Mouse (Mus musculus) cerebellum, adult 2 months (tissue): Measurements from ENCODE around the gene Pdcd2. TPM values are rescaled to one million over a fixed set of nuclear protein-coding genes. Genes with fewer than 3 reads are reported as not detected.

ENCODE experiments used
- DNase-seq, 2 experiments: peaks; one replicate each; pipeline ENCODE4 v3.0.0; 2021
- H3K27ac ChIP-seq: fragments of 200-500 bp; 2 replicates; pipeline ENCODE4 v1.5.1; 2012; ENCODE audit warnings: low read length, control low read depth, inconsistent platforms; ENCODE audit not compliant: insufficient read depth
- H3K27me3 ChIP-seq: fragments of 200-500 bp; 2 replicates; pipeline ENCODE4 v1.6.1; 2012; ENCODE audit warnings: inconsistent platforms, mild to moderate bottlenecking, low read length, moderate library complexity; ENCODE audit not compliant: control insufficient read depth, insufficient read depth
- H3K4me1 ChIP-seq: fragments of 200-500 bp; 2 replicates; pipeline ENCODE4 v1.6.1; 2011; ENCODE audit warnings: low read length; ENCODE audit not compliant: control insufficient read depth, insufficient read depth
- H3K4me3 ChIP-seq: fragments of 200-500 bp; replicated peaks from 2 replicates; pipeline ENCODE3; 2011; ENCODE audit warnings: mild to moderate bottlenecking, low read depth, low read length, control low read depth; ENCODE audit not compliant: insufficient read depth
- CTCF ChIP-seq: fragments of 200-500 bp; IDR thresholded peaks from 2 replicates; pipeline ENCODE4 v1.5.1; 2011; ENCODE audit warnings: low read depth, mild to moderate bottlenecking, control low read depth, low read length, moderate library complexity, borderline replicate concordance; ENCODE audit not compliant: insufficient read depth
- POLR2A ChIP-seq: fragments of 200-500 bp; IDR thresholded peaks from 2 replicates; pipeline ENCODE4 v1.6.1; 2011; ENCODE audit warnings: low read length, control low read depth, borderline replicate concordance; ENCODE audit not compliant: insufficient read depth
- WGBS: fragments of 180-500 bp; shearing (Covaris S2); methylation state at CpG from one replicate; pipeline ENCODE4 v1.1.7; 2018; 5-methylcytosine and 5-hydroxymethylcytosine counted together
- polyA plus RNA-seq: library from polyadenylated mRNA; depleted of rRNA; stranded (reverse); fragments of >200 nt; gene quantifications from 2 replicates; pipeline ENCODE4 v1.2.3, GENCODE M21; 2012

Pdcd2 gene
- polyA plus RNA-seq, 1 experiment, result 26.3 TPM

- H3K4me1 ChIP-seq, result no peaks in the 10 kb centered on the region
- H3K4me3 ChIP-seq, result no peak overlapping the region
- WGBS, result 27% methylated on average over 4 of the region's 4 CpGs
- H3K27me3 ChIP-seq, result no peaks in the 10 kb centered on the region
- TF ChIP-seq POLR2A (no peak), CTCF (no peak)
- H3K27ac ChIP-seq, result no peak overlapping the region
- DNase-seq, result no peak
Observed at GRCm38 (mm10) chr17:15540309-15540708, 13.2 kb upstream of the Pdcd2 start.

DNA sequence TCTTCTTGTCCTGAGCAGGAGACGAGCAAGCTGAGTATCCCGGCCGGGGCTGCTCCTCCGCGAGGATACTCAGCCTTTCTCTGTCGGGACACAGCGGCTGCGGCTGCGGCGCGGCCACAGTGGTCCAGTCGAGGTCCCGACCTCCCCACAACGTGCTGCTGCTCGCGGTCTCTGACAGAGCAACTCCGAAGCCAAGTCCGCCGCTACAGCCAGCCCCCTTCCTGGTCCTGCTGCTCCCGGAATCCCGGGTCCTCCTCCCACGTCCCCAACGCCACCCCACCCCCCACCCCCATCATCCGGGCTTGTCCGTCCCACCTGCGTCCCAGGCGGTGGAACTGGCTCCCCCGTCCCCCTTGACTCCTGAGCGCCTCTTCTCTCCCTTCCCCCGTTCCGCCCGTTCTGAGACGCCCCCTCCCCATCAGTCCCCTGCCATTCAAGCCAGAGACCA is 9.4 kb upstream of the Pdcd2 start:
- peak overlapping the region; percentile 30 for H3K4me3 ChIP-seq
- 2% methylated on average over 33 of the region's 33 CpGs for WGBS
- no peaks in the 10 kb centered on the region for H3K4me1 ChIP-seq
- TF ChIP-seq POLR2A (no peak), CTCF (no peak)
- peak; percentile 27 to 32 for DNase-seq
- no peak overlapping the region for H3K27ac ChIP-seq
- no peaks in the 10 kb centered on the region for H3K27me3 ChIP-seq

DNA sequence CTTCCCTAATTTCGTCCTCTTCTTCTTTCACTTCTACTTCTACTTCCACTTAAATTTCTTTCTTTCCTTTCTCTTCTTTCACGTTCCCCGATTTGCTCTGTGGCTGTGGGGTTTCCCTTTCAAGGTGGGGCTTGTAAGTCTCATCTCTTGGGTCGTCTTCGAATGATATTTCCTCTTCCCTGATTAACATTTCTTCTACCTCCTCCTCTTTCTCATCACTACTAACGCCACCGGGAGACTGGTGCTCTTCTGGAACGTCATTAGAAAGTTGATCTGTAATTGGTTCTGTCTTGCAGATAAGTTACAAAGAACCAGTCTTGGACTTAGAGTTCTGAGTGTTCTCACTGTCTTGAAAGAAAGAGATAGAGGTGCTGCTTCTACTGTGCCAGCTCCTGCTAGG is 8.8 kb upstream of the Pdcd2 start:
- Histone ChIP-seq H3K27me3 (no peaks in the 10 kb centered on the region), H3K4me3 (peak overlapping the region; percentile 30), H3K4me1 (no peaks in the 10 kb centered on the region), H3K27ac (no peak overlapping the region)
- WGBS, result 25% methylated on average over 8 of the region's 8 CpGs
- no peak for DNase-seq
- TF ChIP-seq CTCF, result no peak
- no peak for TF ChIP-seq POLR2A

DNA sequence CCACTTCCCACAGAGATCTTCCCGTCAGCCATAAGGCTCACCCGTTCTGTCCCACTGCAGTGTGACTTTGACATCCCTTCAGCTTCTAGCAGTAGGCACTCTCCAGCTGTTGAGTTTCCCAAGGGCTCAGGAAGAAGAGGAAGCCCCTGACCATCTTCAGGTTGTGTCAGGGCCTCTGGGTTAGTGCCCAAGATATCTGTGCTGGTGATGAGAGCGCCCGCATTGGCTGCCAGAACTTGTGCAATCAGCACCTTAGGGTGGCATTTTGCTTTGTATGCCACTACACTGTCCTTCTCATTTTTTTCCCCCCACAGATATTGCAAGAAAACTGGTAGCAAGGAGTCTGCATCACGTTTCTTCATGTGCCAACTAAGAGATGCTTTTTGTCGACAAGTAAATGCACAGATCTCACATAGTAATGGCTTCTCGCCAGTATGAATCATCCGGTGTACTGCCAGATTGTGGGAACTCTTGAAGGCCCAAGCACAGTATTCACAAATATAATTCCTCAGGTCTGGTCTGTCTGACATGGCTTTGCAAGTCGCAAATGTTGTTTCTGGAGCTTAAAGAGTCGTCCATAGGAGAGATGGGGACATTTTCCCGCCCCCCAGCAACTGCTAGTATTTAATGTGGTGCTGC is 8.2 kb upstream of the Pdcd2 start:
- DNase-seq, result peak; percentile 32 to 73
- H3K4me1 ChIP-seq, result no peaks in the 10 kb centered on the region
- H3K27me3 ChIP-seq, result no peaks in the 10 kb centered on the region
- H3K27ac ChIP-seq, result no peak overlapping the region
- 53% methylated on average over 11 of the region's 11 CpGs for WGBS
- no peak for TF ChIP-seq POLR2A
- no peak for TF ChIP-seq CTCF
- H3K4me3 ChIP-seq, result no peak overlapping the region

DNA sequence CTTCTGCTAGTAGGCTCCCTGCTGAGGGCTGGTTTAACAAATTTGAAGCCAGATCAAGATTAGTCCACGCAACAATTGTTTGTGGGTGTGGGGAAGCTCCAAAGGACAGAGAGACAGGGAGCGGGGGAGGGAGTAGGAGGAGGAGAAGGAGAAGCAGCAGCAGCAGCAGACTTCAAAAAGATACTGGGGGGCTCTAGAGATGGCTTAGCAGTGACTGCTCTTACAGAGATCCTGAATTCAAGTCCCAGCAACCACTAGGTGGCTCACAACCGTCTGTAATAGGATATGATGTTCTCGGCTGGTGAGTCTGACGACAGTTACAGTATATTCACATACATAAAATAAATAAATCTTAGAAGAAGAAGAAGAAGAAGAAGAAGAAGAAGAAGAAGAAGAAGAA is 3.0 kb upstream of the Pdcd2 start:
- H3K4me1 ChIP-seq, result peaks cover 3% of the 10 kb centered on the region
- WGBS, result 5% methylated on average over 5 of the region's 5 CpGs
- H3K27ac ChIP-seq, result no peak overlapping the region
- TF ChIP-seq POLR2A, result no peak
- peak; percentile 25; the same call in 1 of the 2 replicates for TF ChIP-seq CTCF
- H3K4me3 ChIP-seq, result no peak overlapping the region
- DNase-seq, result peak; percentile 25 to 29
- H3K27me3 ChIP-seq, result no peaks in the 10 kb centered on the region

DNA sequence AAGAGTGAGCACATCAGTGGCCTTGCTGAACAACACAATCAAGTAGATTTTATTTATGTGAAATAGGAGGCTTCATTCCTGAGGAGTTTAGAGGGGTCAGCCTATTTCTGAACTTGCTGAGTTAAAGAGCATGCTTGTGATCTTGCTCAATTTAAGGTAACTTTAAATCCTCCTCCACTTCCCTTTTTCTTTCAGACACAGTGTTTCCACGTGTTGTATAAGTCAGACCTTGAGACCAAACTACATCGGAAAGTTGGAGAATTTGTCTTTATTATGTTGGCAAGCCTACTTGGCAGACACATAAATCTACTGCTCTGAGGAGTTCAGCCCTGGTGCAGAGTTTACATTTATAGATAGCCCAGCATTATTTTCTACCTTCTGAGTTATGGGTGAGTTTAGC is 1.8 kb upstream of the Pdcd2 start:
- WGBS, result 81% methylated on average over 2 of the region's 2 CpGs
- Histone ChIP-seq H3K4me1 (peaks cover 3% of the 10 kb centered on the region), H3K27me3 (no peaks in the 10 kb centered on the region), H3K4me3 (no peak overlapping the region), H3K27ac (no peak overlapping the region)
- TF ChIP-seq CTCF, result no peak
- TF ChIP-seq POLR2A, result no peak
- DNase-seq, result no peak

DNA sequence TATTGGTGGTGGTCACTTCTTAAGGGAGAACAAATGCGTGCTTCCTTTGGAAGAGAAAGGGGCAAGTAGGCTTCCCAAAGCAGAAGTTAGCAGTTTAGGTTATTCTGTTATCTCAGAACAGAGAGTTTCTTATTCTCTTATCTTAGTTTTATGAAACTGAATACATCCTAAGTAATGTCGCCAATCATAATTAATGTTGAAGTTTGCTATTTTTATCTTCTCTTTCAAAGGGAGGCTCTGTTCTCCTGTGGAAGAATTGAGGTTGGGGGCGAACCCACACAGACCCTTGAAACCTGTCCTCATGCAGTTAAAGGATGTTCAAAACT is 673 bp upstream of the Pdcd2 start:
- peak overlapping the region; percentile 12 for H3K4me3 ChIP-seq
- TF ChIP-seq POLR2A (no peak), CTCF (no peak)
- 58% methylated on average over 3 of the region's 3 CpGs for WGBS
- no peaks in the 10 kb centered on the region for H3K27me3 ChIP-seq
- no peak for DNase-seq
- H3K4me1 ChIP-seq, result peaks cover 3% of the 10 kb centered on the region
- no peak overlapping the region for H3K27ac ChIP-seq

DNA sequence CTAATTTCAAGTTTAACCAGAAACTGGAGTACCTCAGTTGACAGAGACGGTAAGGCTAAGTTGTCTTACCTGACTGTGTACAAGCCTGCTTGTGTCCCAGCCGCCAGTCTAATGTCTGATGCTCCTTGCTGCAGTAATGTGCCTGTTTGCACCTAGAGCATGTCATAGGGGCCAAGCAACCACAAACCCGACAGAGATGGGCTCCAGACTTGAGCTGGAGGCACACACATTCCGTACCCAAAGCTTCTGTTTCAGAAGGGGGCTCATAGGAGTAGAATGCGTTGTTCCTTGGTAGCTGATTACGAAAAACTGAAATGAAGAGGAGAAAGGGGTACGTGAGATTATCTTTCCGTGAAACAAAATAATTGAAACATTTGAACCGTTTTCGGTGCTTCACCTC is 797 bp downstream of the Pdcd2 start:
- TF ChIP-seq POLR2A (no peak), CTCF (no peak)
- WGBS, result 9% methylated on average over 10 of the region's 10 CpGs
- peak; percentile 9 to 19 for DNase-seq
- H3K4me1 ChIP-seq, result peaks cover 3% of the 10 kb centered on the region
- H3K27ac ChIP-seq, result no peak overlapping the region
- H3K4me3 ChIP-seq, result peak overlapping the region; percentile 68
- no peaks in the 10 kb centered on the region for H3K27me3 ChIP-seq

GRCm38 (mm10) chr17:15518766-15519165 is 8.3 kb downstream of the Pdcd2 start:
- no peak for DNase-seq
- Histone ChIP-seq H3K27ac (no peak overlapping the region), H3K27me3 (no peaks in the 10 kb centered on the region), H3K4me3 (no peak overlapping the region), H3K4me1 (no peaks in the 10 kb centered on the region)
- TF ChIP-seq POLR2A, result no peak
- 98% methylated on average over 1 of the region's 1 CpGs for WGBS
